Mouse (Mus musculus): ENCODE results near the gene Lrrc34. TPM values are rescaled to one million over a fixed set of nuclear protein-coding genes. Genes with fewer than 3 reads are reported as not detected.

Gene Lrrc34
- polyA plus RNA-seq (2016; fragmentation: Nextera tagmentation; extraction: Ambion mirVana) = 1.5 and 1.9 TPM in 2 replicates

DNA sequence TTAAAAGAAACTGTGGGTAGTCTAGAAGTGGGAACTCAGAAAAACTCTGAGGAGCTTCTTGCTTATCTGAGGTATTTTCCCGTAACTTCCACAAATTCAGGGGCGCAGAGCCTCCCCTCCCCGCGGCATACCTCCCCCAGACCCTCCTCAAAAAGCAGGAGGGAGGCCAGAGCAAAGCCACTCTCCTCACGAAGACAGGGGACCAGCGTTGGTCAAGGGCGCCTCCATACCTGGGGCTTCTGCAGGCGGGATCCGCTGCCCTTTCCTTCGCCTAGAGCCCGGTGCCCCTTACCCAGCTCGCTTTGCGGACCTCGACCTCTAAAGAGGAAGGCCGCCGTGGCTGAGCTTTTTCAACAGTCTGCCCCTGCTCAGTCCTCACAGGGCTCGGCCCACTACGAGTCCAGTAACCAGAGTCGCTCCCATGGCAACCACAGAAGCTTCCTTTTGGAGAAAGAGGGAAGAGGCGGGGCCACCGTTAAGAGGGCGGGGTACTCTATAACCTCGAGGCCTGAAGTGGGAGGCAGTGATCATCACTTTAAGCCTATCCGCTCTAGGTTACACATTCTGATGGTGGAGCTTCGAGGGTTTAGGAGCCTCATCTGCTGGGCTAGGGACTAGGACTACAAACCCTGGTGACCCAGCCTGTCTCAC is at the start of gene Lrrc34:
Gene Lrrc34 (minus strand): TSS at position 430 of the 651 bp plus-strand sequence.
- ATAC-seq (ENCODE audit: low FRiP score) = peak; percentile 85
- H3K27ac ChIP-seq = no peak within 1 kb of the TSS
- no peaks in the 10 kb centered on the region for H3K9me3 ChIP-seq
- peak within 1 kb of the TSS; percentile 29 for H3K4me3 ChIP-seq (replicated peaks)
- H3K36me3 ChIP-seq (replicated peaks) = no peaks in the 10 kb centered on the region
- peak within 1 kb of the TSS; percentile 41; the same call in 1 of the 2 replicates for H3K9ac ChIP-seq
- WGBS = 2% methylated on average over 25 of the region's 25 CpGs
- H3K27me3 ChIP-seq = peaks cover 41% of the 10 kb centered on the region
- peak within 1 kb of the TSS; percentile 53 for H3K4me2 ChIP-seq
- peaks cover 18% of the 10 kb centered on the region for H3K4me1 ChIP-seq

DNA sequence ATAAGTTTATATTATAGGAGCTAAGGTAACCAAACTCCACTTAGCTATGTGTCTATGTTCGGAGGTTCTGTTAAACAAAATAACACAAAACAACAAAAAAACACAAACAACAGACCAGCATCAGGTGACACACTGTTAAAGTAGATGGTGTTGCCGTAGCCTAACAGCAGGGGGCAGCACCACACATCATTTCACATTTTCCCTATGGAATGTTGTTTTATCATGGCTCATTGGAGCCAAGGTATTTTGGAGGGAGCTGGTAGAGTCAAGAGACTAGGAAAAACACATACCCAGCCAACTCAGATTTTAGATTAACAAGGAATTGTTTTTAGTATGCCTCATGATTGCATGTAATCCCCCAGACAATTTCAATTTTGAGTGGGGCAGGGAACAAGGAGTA is 48.7 kb upstream of the Lrrc34 start:
- H3K27ac ChIP-seq = no peak overlapping the region
- no peak overlapping the region for H3K9ac ChIP-seq
- H3K4me1 ChIP-seq = no peaks in the 10 kb centered on the region
- no peaks in the 10 kb centered on the region for H3K36me3 ChIP-seq (replicated peaks)
- H3K9me3 ChIP-seq = no peaks in the 10 kb centered on the region
- no peak overlapping the region for H3K4me2 ChIP-seq
- no peaks in the 10 kb centered on the region for H3K27me3 ChIP-seq
- ATAC-seq (ENCODE audit: low FRiP score) = peak; percentile 49; the same call in 1 of the 2 replicates
- no peak overlapping the region for H3K4me3 ChIP-seq (replicated peaks)
- 22% methylated on average over 2 of the region's 2 CpGs for WGBS

DNA sequence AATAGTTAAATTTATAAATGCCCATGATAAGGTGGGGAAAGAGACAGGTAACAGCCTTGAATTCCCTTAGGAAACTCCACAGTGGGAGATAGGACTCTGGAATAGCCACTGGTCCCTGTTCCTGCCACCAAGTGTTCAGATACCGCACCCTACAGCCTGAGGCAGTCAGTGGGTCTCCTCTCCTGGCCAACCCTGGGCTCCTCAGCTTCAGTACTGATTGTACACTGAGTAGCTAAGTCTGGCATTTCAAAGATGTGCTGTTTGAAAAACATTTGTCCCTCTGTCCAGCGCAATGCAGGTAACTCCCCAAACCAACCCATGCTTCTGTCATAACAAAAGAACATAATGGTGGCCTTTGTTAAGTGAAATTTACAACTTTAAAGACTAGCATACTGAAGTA is 48.0 kb upstream of the Lrrc34 start:
- Histone ChIP-seq H3K4me2 (no peak overlapping the region), H3K4me3 (replicated peaks) (no peak overlapping the region), H3K4me1 (no peaks in the 10 kb centered on the region), H3K36me3 (replicated peaks) (no peaks in the 10 kb centered on the region), H3K9me3 (no peaks in the 10 kb centered on the region), H3K27ac (no peak overlapping the region), H3K9ac (no peak overlapping the region), H3K27me3 (no peaks in the 10 kb centered on the region)
- no peak for ATAC-seq (ENCODE audit: low FRiP score)
- 88% methylated on average over 2 of the region's 2 CpGs for WGBS

DNA sequence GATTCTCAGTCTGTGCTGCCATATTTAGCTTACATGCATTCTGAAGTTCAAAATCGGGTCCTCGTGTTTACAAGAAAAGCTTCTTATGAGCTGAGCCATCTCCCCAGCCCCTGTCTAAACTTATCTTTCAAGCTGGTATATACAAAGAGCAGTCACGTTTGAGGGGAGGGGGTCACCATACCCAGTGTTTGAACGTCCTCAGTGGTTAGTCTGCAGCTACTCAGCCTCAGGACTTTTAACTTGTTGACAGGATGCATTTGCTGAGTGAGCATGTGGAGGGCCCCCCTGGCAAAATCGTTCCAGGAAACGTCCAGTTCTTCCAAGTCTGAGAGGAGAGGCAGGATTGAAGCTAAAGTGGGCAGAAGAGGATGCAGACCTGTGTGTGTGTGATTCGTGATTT is 43.3 kb upstream of the Lrrc34 start:
- Histone ChIP-seq H3K27me3 (no peaks in the 10 kb centered on the region), H3K9me3 (no peaks in the 10 kb centered on the region)

DNA sequence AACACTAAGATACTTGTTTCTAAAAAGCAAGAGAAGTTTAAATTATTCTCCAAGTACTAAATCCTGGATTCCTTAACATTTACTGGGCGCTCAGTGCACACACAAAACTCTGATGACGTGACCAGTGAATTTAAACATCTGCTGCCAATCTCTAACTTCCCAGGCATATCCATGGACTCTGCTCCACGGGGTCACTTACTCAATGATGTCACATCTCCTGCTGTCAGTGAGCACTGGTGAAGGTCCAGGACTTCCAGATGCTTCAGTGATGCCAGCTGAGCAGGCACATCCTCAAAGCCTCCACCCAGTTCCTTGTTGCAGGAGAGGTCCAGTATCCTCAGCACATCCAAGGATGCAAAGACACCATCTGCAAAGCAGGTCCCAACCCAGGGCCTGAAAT is 39.5 kb upstream of the Lrrc34 start:
- Histone ChIP-seq H3K4me2 (no peak overlapping the region), H3K27me3 (no peaks in the 10 kb centered on the region), H3K27ac (no peak overlapping the region), H3K36me3 (replicated peaks) (no peaks in the 10 kb centered on the region), H3K9ac (no peak overlapping the region), H3K4me3 (replicated peaks) (no peak overlapping the region), H3K9me3 (no peaks in the 10 kb centered on the region), H3K4me1 (no peaks in the 10 kb centered on the region)
- ATAC-seq (ENCODE audit: low FRiP score) = no peak
- 80% methylated on average over 3 of the region's 3 CpGs for whole genome bisulfite sequencing

More for the DNA sequence above, 43.3 kb upstream of the Lrrc34 start:
- H3K4me1 ChIP-seq = no peaks in the 10 kb centered on the region
- no peak overlapping the region for H3K27ac ChIP-seq
- H3K4me2 ChIP-seq = no peak overlapping the region
- H3K9ac ChIP-seq = no peak overlapping the region
- 80% methylated on average over 7 of the region's 7 CpGs for WGBS
- H3K36me3 ChIP-seq (replicated peaks) = no peaks in the 10 kb centered on the region
- no peak overlapping the region for H3K4me3 ChIP-seq (replicated peaks)
- no peak for ATAC-seq (ENCODE audit: low FRiP score)

DNA sequence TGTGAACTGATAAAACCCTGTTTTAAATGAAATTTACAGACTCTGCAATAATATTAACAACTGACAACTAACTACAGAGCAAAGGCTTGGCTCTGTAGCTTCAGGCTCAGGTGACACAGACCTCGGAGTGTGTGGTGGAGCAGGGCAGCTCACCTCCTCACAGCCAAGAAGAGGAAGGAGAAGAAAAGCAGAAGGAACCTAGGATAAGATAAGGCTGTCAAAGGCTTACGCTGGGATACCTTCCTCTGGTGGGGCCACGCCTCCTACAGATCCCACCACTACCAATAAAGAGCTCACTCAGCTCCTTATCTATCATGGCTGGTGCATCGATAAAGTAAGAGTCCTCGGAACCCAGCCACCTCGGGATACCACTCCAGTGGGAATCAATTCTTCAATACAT is 35.5 kb upstream of the Lrrc34 start:
- H3K27me3 ChIP-seq = no peaks in the 10 kb centered on the region
- H3K27ac ChIP-seq = no peak overlapping the region
- no peaks in the 10 kb centered on the region for H3K4me1 ChIP-seq
- no peak overlapping the region for H3K4me2 ChIP-seq
- ATAC-seq (ENCODE audit: low FRiP score) = no peak
- H3K4me3 ChIP-seq (replicated peaks) = no peak overlapping the region
- no peaks in the 10 kb centered on the region for H3K36me3 ChIP-seq (replicated peaks)
- WGBS = 94% methylated on average over 6 of the region's 6 CpGs
- H3K9ac ChIP-seq = no peak overlapping the region
- H3K9me3 ChIP-seq = no peaks in the 10 kb centered on the region

DNA sequence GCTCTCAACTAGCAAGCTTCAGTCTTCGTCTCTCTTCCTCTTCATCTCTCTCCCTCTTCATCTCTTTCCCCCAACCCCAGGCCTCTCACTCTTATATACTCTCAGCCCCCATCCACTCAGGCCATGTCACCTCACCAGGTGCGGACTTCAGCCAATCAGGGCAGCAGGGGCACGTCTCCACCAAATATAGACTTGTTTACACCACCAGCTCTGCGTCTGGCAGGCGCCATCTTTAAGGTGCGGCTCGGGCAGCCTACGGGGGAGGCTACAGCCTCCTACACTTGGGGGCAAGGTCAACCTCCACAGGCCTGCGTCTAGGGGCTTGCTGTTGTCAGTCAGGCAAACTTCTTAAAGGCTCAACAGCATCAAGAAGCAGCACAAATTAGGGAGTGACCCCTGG is 10.8 kb upstream of the Lrrc34 start:
- H3K27me3 ChIP-seq = no peaks in the 10 kb centered on the region
- H3K4me2 ChIP-seq = no peak overlapping the region
- 89% methylated on average over 9 of the region's 9 CpGs for WGBS
- no peaks in the 10 kb centered on the region for H3K36me3 ChIP-seq (replicated peaks)
- no peak overlapping the region for H3K4me3 ChIP-seq (replicated peaks)
- no peaks in the 10 kb centered on the region for H3K9me3 ChIP-seq
- H3K9ac ChIP-seq = no peak overlapping the region
- ATAC-seq (ENCODE audit: low FRiP score) = no peak
- no peak overlapping the region for H3K27ac ChIP-seq
- no peaks in the 10 kb centered on the region for H3K4me1 ChIP-seq

DNA sequence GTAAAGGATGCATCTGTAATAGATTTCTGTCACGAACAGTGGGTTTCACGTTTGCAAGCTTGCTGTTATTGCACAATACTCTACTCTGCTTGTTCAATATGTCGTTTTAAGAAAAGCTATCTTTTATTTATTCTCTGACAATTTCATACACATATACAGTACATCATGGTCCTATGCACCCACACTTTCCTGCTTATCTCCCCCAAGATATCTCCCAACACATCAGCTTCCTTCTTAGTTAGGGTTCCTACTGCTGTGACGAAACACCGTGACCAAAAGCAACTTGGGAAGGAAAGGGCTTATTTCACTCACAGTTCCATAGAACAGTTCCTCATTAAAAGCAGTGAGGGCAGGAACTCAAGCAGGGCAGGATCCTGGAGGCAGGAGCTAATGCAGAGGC is 8.3 kb upstream of the Lrrc34 start:
- ATAC-seq (ENCODE audit: low FRiP score) = no peak
- Histone ChIP-seq H3K9me3 (no peaks in the 10 kb centered on the region), H3K4me1 (0 out of 2 replicates have a peak, but pooled peaks cover under 1% of the 10 kb centered on the region), H3K36me3 (replicated peaks) (no peaks in the 10 kb centered on the region), H3K9ac (no peak overlapping the region), H3K27me3 (peaks cover 8% of the 10 kb centered on the region), H3K4me3 (replicated peaks) (no peak overlapping the region), H3K4me2 (no peak overlapping the region), H3K27ac (no peak overlapping the region)
- WGBS = 88% methylated on average over 5 of the region's 5 CpGs

DNA sequence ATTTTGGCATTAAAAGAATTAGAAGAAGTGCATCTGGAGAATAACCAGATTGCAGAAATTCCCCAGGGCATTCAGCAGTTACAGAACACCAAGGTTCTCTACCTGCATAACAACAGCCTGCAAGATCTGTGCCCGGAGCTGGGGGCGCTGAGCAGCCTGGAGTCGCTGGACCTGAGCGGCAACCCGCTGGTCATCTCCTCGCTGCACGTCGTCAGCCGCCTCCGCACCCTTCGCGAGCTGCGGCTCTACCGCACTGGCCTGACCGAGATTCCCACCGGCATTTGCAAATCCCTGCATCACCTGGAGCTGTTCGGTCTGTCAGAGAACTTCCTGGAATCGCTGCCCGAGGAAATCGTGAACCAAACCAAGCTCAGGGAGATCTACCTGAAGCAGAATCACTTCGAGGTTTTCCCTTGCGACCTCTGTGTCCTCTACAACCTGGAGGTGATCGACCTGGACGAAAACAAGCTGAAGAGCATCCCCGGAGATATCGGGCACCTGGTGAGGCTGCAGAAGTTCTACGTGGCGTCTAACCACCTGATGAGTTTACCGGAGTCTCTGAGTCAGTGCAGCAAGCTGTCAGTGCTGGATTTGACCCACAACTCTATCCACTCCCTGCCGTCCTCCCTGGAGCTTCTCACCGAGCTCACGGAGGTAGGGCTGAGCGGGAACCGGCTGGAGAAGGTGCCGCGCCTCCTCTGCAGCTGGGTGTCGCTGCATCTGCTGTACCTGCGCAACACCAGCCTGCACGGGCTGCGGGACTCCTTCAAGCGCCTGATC is 2.6 kb upstream of the Lrrc34 start:
- Histone ChIP-seq H3K4me1 (peaks cover 18% of the 10 kb centered on the region), H3K4me2 (peak overlapping the region; percentile 62), H3K9ac (peak overlapping the region; percentile 30; the same call in 1 of the 2 replicates), H3K27me3 (peaks cover 41% of the 10 kb centered on the region), H3K36me3 (replicated peaks) (no peaks in the 10 kb centered on the region), H3K9me3 (no peaks in the 10 kb centered on the region), H3K4me3 (replicated peaks) (peak overlapping the region; percentile 39), H3K27ac (no peak overlapping the region)
- 0 out of 2 replicates have a peak, but pooled peaks have one; percentile 48 for ATAC-seq (ENCODE audit: low FRiP score)
- under 1% methylated on average over 41 of the region's 41 CpGs for WGBS

DNA sequence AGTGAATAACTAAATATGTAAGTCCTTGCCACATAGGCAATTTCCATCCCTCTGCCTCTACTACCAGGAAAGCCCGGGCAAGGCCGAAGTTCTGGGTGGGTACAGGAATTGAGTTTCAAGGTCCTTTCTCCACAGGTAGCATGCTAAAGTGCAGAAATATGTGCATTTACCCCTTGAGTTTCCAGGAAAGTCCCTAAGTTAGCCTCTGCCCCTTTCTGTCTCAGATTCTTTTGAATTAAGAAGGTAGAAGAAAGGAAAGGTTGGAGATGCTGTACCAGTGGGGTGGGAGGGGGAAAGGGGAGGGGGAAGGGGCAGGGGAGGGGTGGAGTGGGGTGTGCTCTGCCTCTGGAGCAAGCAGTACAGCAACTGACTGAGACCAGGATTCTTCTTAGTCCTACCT is 797 bp upstream of the Lrrc34 start:
- ATAC-seq (ENCODE audit: low FRiP score) = no peak
- Histone ChIP-seq H3K9me3 (no peaks in the 10 kb centered on the region), H3K27me3 (peaks cover 41% of the 10 kb centered on the region), H3K4me1 (peaks cover 18% of the 10 kb centered on the region), H3K4me3 (replicated peaks) (no peak overlapping the region), H3K27ac (no peak overlapping the region), H3K4me2 (no peak overlapping the region), H3K9ac (no peak overlapping the region), H3K36me3 (replicated peaks) (no peaks in the 10 kb centered on the region)
- 88% methylated on average over 2 of the region's 2 CpGs for WGBS

DNA sequence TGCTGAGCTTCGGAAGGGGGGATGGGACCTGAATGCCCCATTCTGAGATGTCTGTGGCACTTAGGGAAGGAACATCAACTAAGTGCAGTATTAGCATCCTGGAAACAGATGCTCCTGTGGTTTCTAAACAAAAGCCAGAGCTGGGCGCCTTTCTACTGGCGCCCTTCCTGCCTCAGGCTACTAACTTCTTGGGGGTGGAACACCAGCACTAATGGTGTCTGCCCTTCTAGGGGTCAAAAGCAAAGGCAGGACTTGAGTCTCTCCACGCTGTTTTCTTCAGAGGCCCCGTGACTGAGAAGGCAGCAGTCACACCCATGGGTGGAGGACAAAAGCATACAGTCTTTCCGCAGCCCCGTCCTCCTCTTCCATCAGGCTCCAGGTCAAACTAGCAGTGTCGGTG is 908 bp downstream of the Lrrc34 start:
- no peak overlapping the region for H3K4me3 ChIP-seq (replicated peaks)
- no peak overlapping the region for H3K9ac ChIP-seq
- 52% methylated on average over 8 of the region's 8 CpGs for WGBS
- no peaks in the 10 kb centered on the region for H3K36me3 ChIP-seq (replicated peaks)
- no peak overlapping the region for H3K27ac ChIP-seq
- no peak overlapping the region for H3K4me2 ChIP-seq
- peaks cover 39% of the 10 kb centered on the region for H3K27me3 ChIP-seq
- ATAC-seq (ENCODE audit: low FRiP score) = no peak
- no peaks in the 10 kb centered on the region for H3K9me3 ChIP-seq
- H3K4me1 ChIP-seq = peaks cover 18% of the 10 kb centered on the region

DNA sequence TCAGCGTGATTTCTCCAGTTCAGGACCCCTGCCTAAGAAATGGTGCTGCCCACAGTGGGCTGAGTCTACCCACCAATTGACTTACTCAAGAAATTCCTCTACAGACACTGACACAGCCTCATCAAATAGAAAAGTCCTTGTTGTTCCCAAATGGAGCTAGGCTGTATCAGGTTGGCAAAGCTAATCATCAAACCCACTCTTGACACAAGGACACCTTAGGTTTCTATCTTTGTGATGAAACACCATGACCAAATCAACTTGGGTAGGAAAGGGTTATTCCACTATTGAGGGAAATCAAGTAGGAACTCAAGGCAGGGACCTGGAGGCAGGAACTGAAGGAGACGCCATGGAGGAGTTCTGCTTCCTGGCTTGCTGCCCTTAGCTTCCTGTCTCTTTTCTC is 3.5 kb downstream of the Lrrc34 start, which contains the start of gene Lrriq4:
Gene Lrriq4 (plus strand): TSS at position 301 of the 400 bp plus-strand sequence.
- WGBS = 76% methylated on average over 2 of the region's 2 CpGs
- Histone ChIP-seq H3K9me3 (no peaks in the 10 kb centered on the region), H3K36me3 (replicated peaks) (no peaks in the 10 kb centered on the region), H3K9ac (no peak within 1 kb of the TSS), H3K27ac (no peak within 1 kb of the TSS), H3K27me3 (peaks cover 17% of the 10 kb centered on the region), H3K4me2 (no peak within 1 kb of the TSS), H3K4me1 (peaks cover 6% of the 10 kb centered on the region; the same call in 1 of the 2 replicates), H3K4me3 (replicated peaks) (no peak within 1 kb of the TSS)
- no peak for ATAC-seq (ENCODE audit: low FRiP score)
